Mouse (Mus musculus): Measurements from ENCODE around the gene Serpina3c. TPM values are rescaled to one million over a fixed set of nuclear protein-coding genes. Genes with fewer than 3 reads are reported as not detected.

Gene Serpina3c
- polyA plus RNA-seq, 1 experiment from 2014 or later, result not detected

- WGBS, result 88% methylated on average over 6 of the region's 6 CpGs
- Histone ChIP-seq H3K36me3 (ENCODE audit: control insufficient read depth, insufficient read depth, low read length) (no peaks in the 10 kb centered on the region), H3K4me3 (ENCODE audit: low read depth, low read length) (no peak within 1 kb of the TSS), H3K27ac (ENCODE audit: low read depth, low read length) (no peak within 1 kb of the TSS), H3K4me2 (ENCODE audit: low read depth) (no peak within 1 kb of the TSS), H3K4me1 (ENCODE audit: control insufficient read depth, insufficient read depth, low read length) (no peaks in the 10 kb centered on the region), H3K9ac (ENCODE audit: low read length) (no peak within 1 kb of the TSS), H3K27me3 (ENCODE audit: control insufficient read depth, insufficient read depth, low read length) (no peaks in the 10 kb centered on the region), H3K9me3 (ENCODE audit: control insufficient read depth, low read length) (no peaks in the 10 kb centered on the region)
- DNase-seq (ENCODE audit: low spot score) (no peak), ATAC-seq (ENCODE audit: insufficient read depth, low FRiP score, low TSS enrichment) (no peak)
These were observed 52.9 kb downstream of the Serpina3c start, which contains the start of gene Serpina5 for GRCm38 (mm10) chr12:104100768-104101167. Serpina5 (plus strand) TSS chr12:104101113.

Other genes starting within 250 kb of the Serpina3c start
- gene Serpina1c, start 249.0 kb downstream of the Serpina3c start, polyA plus RNA-seq (2014; fragmentation: Nextera tagmentation; extraction: Ambion mirVana), result not detected in 2 replicates
- gene Serpina1e, start 194.9 kb downstream of the Serpina3c start, polyA plus RNA-seq (2014; fragmentation: Nextera tagmentation; extraction: Ambion mirVana), result not detected in 2 replicates
- gene Serpina11, start 163.9 kb downstream of the Serpina3c start, polyA plus RNA-seq (2014; fragmentation: Nextera tagmentation; extraction: Ambion mirVana), result not detected in 2 replicates
- gene Serpina9, start 140.1 kb downstream of the Serpina3c start, polyA plus RNA-seq (2014; fragmentation: Nextera tagmentation; extraction: Ambion mirVana), result not detected in 2 replicates
- not detected in 2 replicates for gene Serpina12, start 109.4 kb downstream of the Serpina3c start, polyA plus RNA-seq (2014; fragmentation: Nextera tagmentation; extraction: Ambion mirVana)
- not detected in 2 replicates for gene Serpina5, start 52.8 kb downstream of the Serpina3c start, polyA plus RNA-seq (2014; fragmentation: Nextera tagmentation; extraction: Ambion mirVana)
- gene Serpina3a, start 41.1 kb downstream of the Serpina3c start, polyA plus RNA-seq (2014; fragmentation: Nextera tagmentation; extraction: Ambion mirVana), result not detected in 2 replicates
- gene Serpina3b, start 25.9 kb downstream of the Serpina3c start, polyA plus RNA-seq (2014; fragmentation: Nextera tagmentation; extraction: Ambion mirVana), result not detected in 2 replicates
- not detected in 2 replicates for gene Serpina3f, start 60.7 kb upstream of the Serpina3c start, polyA plus RNA-seq (2014; fragmentation: Nextera tagmentation; extraction: Ambion mirVana)
- gene Serpina3g, start 82.4 kb upstream of the Serpina3c start, polyA plus RNA-seq (2014; fragmentation: Nextera tagmentation; extraction: Ambion mirVana), result 0.33 and 1.3 TPM in 2 replicates
- 0.13 TPM in 1 of 2 replicates, not detected in the other for gene Serpina3i, start 109.3 kb upstream of the Serpina3c start, polyA plus RNA-seq (2014; fragmentation: Nextera tagmentation; extraction: Ambion mirVana)
- gene Serpina3j, start 160.7 kb upstream of the Serpina3c start, polyA plus RNA-seq (2014; fragmentation: Nextera tagmentation; extraction: Ambion mirVana), result not detected in 2 replicates
- not detected in 2 replicates for gene Serpina3k, start 184.6 kb upstream of the Serpina3c start, polyA plus RNA-seq (2014; fragmentation: Nextera tagmentation; extraction: Ambion mirVana)
- not detected in 2 replicates for gene Serpina3m, start 184.6 kb upstream of the Serpina3c start, polyA plus RNA-seq (2014; fragmentation: Nextera tagmentation; extraction: Ambion mirVana)

All from neural tube, embryonic 11.5 days (tissue).